Mouse (Mus musculus) ES-Bruce4 (cell line): Measurements from ENCODE around the gene Fgfr2. TPM values are rescaled to one million over a fixed set of nuclear protein-coding genes. Genes with fewer than 3 reads are reported as not detected.

Source experiments
- H3K27ac ChIP-seq: 2 replicates; pipeline ENCODE4 v1.5.1; 2012; ENCODE audit warnings: low read length, inconsistent platforms; ENCODE audit not compliant: insufficient read depth
- H3K27me3 ChIP-seq: 2 replicates; pipeline ENCODE4 v1.6.1; 2012; ENCODE audit warnings: mild to moderate bottlenecking, low read length, inconsistent platforms; ENCODE audit not compliant: control insufficient read depth, poor library complexity, insufficient read depth, severe bottlenecking
- H3K36me3 ChIP-seq: 2 replicates; pipeline ENCODE4 v1.6.1; 2012; ENCODE audit warnings: inconsistent platforms, mild to moderate bottlenecking, low read length, moderate library complexity; ENCODE audit not compliant: control insufficient read depth, poor library complexity, insufficient read depth, severe bottlenecking
- H3K4me1 ChIP-seq: one replicate; pipeline ENCODE4 v1.8.1; 2011; ENCODE audit warnings: low read length; ENCODE audit not compliant: control insufficient read depth, insufficient read depth
- H3K4me3 ChIP-seq: 2 replicates; pipeline ENCODE4 v1.5.1; 2011; ENCODE audit warnings: low read depth, mild to moderate bottlenecking, low read length
- H3K9ac ChIP-seq: 2 replicates; pipeline ENCODE4 v1.6.1; 2012; ENCODE audit warnings: low read depth, mild to moderate bottlenecking, inconsistent platforms; ENCODE audit not compliant: poor library complexity, severe bottlenecking
- H3K9me3 ChIP-seq: replicated peaks from 2 replicates; pipeline ENCODE4 v1.6.1; 2012; ENCODE audit warnings: mild to moderate bottlenecking, low read length, inconsistent platforms; ENCODE audit not compliant: control insufficient read depth, poor library complexity, insufficient read depth, severe bottlenecking
- CTCF ChIP-seq: IDR thresholded peaks from one replicate; pipeline ENCODE4 v1.8.1; 2011; ENCODE audit warnings: low read depth, low read length
- EP300 ChIP-seq: IDR thresholded peaks from 2 replicates; pipeline ENCODE4 v1.6.1; 2011; ENCODE audit warnings: low read depth, low read length; ENCODE audit not compliant: insufficient read depth
- POLR2A ChIP-seq: IDR thresholded peaks from one replicate; pipeline ENCODE4 v1.8.1; 2011; ENCODE audit warnings: low read length; ENCODE audit not compliant: insufficient read depth
- polyA plus RNA-seq: library from polyadenylated mRNA; stranded (reverse); fragments of >200 nt; gene quantifications from 2 replicates; pipeline ENCODE4 v1.2.4, GENCODE M21; 2011; ENCODE audit warnings: low read depth; ENCODE audit not compliant: missing spikeins, insufficient read depth, insufficient read length

Gene Fgfr2
- polyA plus RNA-seq, 1 experiment: 34.8 TPM

- H3K4me1 ChIP-seq: no peaks in the 10 kb centered on the region
- no peaks in the 10 kb centered on the region for H3K27me3 ChIP-seq
- no peaks in the 10 kb centered on the region for H3K36me3 ChIP-seq
- H3K4me3 ChIP-seq: peak overlapping the region; percentile 47
- H3K9ac ChIP-seq: no peak overlapping the region
- H3K9me3 ChIP-seq: no peaks in the 10 kb centered on the region
- TF ChIP-seq CTCF (no peak), EP300 (no peak), POLR2A (no peak)
- no peak overlapping the region for H3K27ac ChIP-seq
Measured at GRCm38 (mm10) chr7:130788950-130789349, 2334.2 kb downstream of the Fgfr2 start.

- Histone ChIP-seq H3K4me1 (no peaks in the 10 kb centered on the region), H3K27me3 (no peaks in the 10 kb centered on the region), H3K4me3 (no peak overlapping the region), H3K27ac (no peak overlapping the region), H3K36me3 (no peaks in the 10 kb centered on the region), H3K9ac (no peak overlapping the region), H3K9me3 (no peaks in the 10 kb centered on the region)
- no peak for TF ChIP-seq EP300
- TF ChIP-seq POLR2A: no peak
- TF ChIP-seq CTCF: no peak
Measured at GRCm38 (mm10) chr7:130787537-130787936, 2335.6 kb downstream of the Fgfr2 start.

GRCm38 (mm10) chr7:130786708-130787107 is 2336.4 kb downstream of the Fgfr2 start:
- no peak overlapping the region for H3K27ac ChIP-seq
- H3K4me3 ChIP-seq: no peak overlapping the region
- H3K9ac ChIP-seq: no peak overlapping the region
- no peaks in the 10 kb centered on the region for H3K4me1 ChIP-seq
- H3K27me3 ChIP-seq: no peaks in the 10 kb centered on the region
- H3K9me3 ChIP-seq: no peaks in the 10 kb centered on the region
- TF ChIP-seq CTCF (no peak), POLR2A (no peak), EP300 (no peak)
- no peaks in the 10 kb centered on the region for H3K36me3 ChIP-seq

GRCm38 (mm10) chr7:130785923-130786575 is 2337.1 kb downstream of the Fgfr2 start:
- no peak overlapping the region for H3K27ac ChIP-seq
- no peak for TF ChIP-seq EP300
- no peak for TF ChIP-seq CTCF
- TF ChIP-seq POLR2A: no peak
- H3K4me1 ChIP-seq: no peaks in the 10 kb centered on the region
- H3K36me3 ChIP-seq: no peaks in the 10 kb centered on the region
- H3K4me3 ChIP-seq: no peak overlapping the region
- H3K9ac ChIP-seq: no peak overlapping the region
- no peaks in the 10 kb centered on the region for H3K27me3 ChIP-seq
- H3K9me3 ChIP-seq: no peaks in the 10 kb centered on the region

- Histone ChIP-seq H3K9me3 (no peaks in the 10 kb centered on the region), H3K36me3 (no peaks in the 10 kb centered on the region), H3K27me3 (no peaks in the 10 kb centered on the region), H3K27ac (no peak overlapping the region), H3K4me1 (no peaks in the 10 kb centered on the region), H3K9ac (no peak overlapping the region), H3K4me3 (no peak overlapping the region)
- TF ChIP-seq CTCF (no peak), POLR2A (no peak), EP300 (no peak)
Measured at GRCm38 (mm10) chr7:130782501-130783050, 2340.6 kb downstream of the Fgfr2 start.

- Histone ChIP-seq H3K27ac (no peak overlapping the region), H3K4me3 (no peak overlapping the region), H3K36me3 (no peaks in the 10 kb centered on the region), H3K27me3 (no peaks in the 10 kb centered on the region), H3K9me3 (no peaks in the 10 kb centered on the region), H3K9ac (no peak overlapping the region), H3K4me1 (no peaks in the 10 kb centered on the region)
- TF ChIP-seq POLR2A (no peak), EP300 (no peak), CTCF (no peak)
Measured at GRCm38 (mm10) chr7:130780866-130781419, 2342.2 kb downstream of the Fgfr2 start.
